Mouse (Mus musculus): Measurements from ENCODE around the gene Polr2j.

- TF ChIP-seq CTCF (IDR thresholded peaks at IDR 0.05; ENCODE audit: low read depth, low read length), result no peak
- no peak for TF ChIP-seq TAL1 (conservative IDR thresholded peaks at IDR 0.05; ENCODE audit: low read depth, low read length)
- TF ChIP-seq POLR2AphosphoS5 (IDR thresholded peaks at IDR 0.05; ENCODE audit: insufficient replicate concordance, low read depth, low read length), result no peak
Measured at GRCm38 (mm10) chr5:136098536-136098935, 17.9 kb upstream of the Polr2j start.
